Mouse (Mus musculus) midbrain, embryonic 13.5 days (tissue): ENCODE data around the gene Rabep1. TPM values are rescaled to one million over a fixed set of nuclear protein-coding genes. Genes with fewer than 3 reads are reported as not detected.

ENCODE experiments used
- ATAC-seq: fragments of 200-750 bp; cut with Nextera tagmentation; 2 replicates; pipeline ENCODE4 v1.8.0; 2017; ENCODE audit warnings: mild to moderate bottlenecking, moderate TSS enrichment, moderate library complexity
- H3K27ac ChIP-seq: fragments of 300-500 bp; sonication (generic); 2 replicates; pipeline ENCODE4 v1.5.1; 2015; ENCODE audit warnings: inconsistent platforms, mild to moderate bottlenecking, moderate library complexity
- H3K27me3 ChIP-seq: fragments of 300-500 bp; sonication (generic); 2 replicates; pipeline ENCODE4 v1.6.1; 2015; ENCODE audit warnings: mild to moderate bottlenecking, inconsistent platforms
- H3K36me3 ChIP-seq: fragments of 300-500 bp; sonication (generic); 2 replicates; pipeline ENCODE4 v1.6.1; 2015; ENCODE audit warnings: mild to moderate bottlenecking, inconsistent platforms
- H3K4me1 ChIP-seq: fragments of 300-500 bp; sonication (generic); replicated peaks from 2 replicates; pipeline ENCODE4 v1.6.1; 2015; ENCODE audit warnings: inconsistent platforms
- H3K4me2 ChIP-seq: fragments of 300-500 bp; sonication (generic); replicated peaks from 2 replicates; pipeline ENCODE4 v1.6.1; 2015; ENCODE audit warnings: moderate library complexity, mild to moderate bottlenecking, inconsistent platforms
- H3K4me3 ChIP-seq: fragments of 300-500 bp; sonication (generic); replicated peaks from 2 replicates; pipeline ENCODE4 v1.5.1; 2015; ENCODE audit warnings: mild to moderate bottlenecking, inconsistent platforms
- H3K9ac ChIP-seq: fragments of 300-500 bp; sonication (generic); replicated peaks from 2 replicates; pipeline ENCODE4 v1.6.1; 2015; ENCODE audit warnings: mild to moderate bottlenecking, inconsistent platforms
- H3K9me3 ChIP-seq: fragments of 300-500 bp; sonication (generic); 2 replicates; pipeline ENCODE4 v1.6.1; 2016; ENCODE audit warnings: mild to moderate bottlenecking, inconsistent platforms
- WGBS: fragments of 180-500 bp; shearing (Covaris S2); methylation state at CpG from one replicate; pipeline ENCODE4 v1.1.7; 2015; 5-methylcytosine and 5-hydroxymethylcytosine counted together
- polyA plus RNA-seq: library from polyadenylated mRNA; unstranded; fragments of >200 nt; fragmentation: Nextera tagmentation; extraction: Ambion mirVana; gene quantifications from 2 replicates; pipeline ENCODE4 v1.2.1, GENCODE M21; 2015

Rabep1 gene
- polyA plus RNA-seq, 1 experiment from 2014 or later: 77.2 TPM

DNA sequence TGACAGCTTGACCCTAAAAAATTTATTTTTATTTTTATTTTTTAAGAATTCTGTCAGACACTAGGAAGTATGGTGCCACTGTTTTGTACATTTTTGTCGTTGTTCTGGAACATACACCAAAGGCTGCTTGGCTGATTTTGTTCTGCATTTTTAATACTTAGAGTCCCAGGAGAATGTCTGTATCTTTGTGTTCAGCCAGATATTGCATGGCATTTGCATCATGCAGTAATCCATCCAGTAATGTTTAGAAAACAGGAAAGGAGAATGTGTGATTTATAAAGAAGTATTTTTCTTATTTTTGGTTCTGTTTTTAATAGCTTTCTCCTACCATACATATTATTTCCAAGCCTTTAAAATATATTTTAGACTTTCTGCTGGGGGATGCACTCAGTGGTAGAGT, 67.3 kb downstream of the Rabep1 start:
- Histone ChIP-seq H3K4me2 (no peak overlapping the region), H3K27ac (no peak overlapping the region), H3K27me3 (no peaks in the 10 kb centered on the region), H3K4me3 (no peak overlapping the region), H3K4me1 (no peaks in the 10 kb centered on the region), H3K9ac (no peak overlapping the region), H3K36me3 (peaks cover 49% of the 10 kb centered on the region), H3K9me3 (no peaks in the 10 kb centered on the region)
- 91% methylated on average over 1 of the region's 1 CpGs for WGBS
- ATAC-seq: no peak

DNA sequence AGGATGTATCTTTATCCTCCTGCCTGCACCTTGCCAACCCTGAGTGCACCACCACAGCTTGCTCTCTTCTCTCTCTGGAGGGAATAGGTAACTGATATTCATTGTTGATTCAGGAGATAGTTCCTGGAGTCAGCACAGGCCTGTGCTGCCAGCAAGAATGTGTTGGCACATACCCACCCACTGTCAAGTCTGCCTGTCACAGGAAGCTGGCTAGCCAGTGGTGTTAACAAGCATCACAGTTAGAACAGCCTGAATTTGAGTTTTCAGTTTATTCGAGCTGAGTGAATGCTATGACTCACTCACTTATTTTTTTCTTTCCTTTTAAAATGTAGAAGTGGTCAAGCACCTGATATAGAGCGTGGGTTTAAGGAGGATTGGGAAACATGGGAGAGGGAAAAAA, 73.3 kb downstream of the Rabep1 start:
- no peak for ATAC-seq
- H3K9ac ChIP-seq: no peak overlapping the region
- H3K9me3 ChIP-seq: no peaks in the 10 kb centered on the region
- no peak overlapping the region for H3K27ac ChIP-seq
- H3K4me1 ChIP-seq: no peaks in the 10 kb centered on the region
- peaks cover 52% of the 10 kb centered on the region for H3K36me3 ChIP-seq
- no peak overlapping the region for H3K4me2 ChIP-seq
- H3K4me3 ChIP-seq: no peak overlapping the region
- H3K27me3 ChIP-seq: no peaks in the 10 kb centered on the region
- 96% methylated on average over 2 of the region's 2 CpGs for WGBS

DNA sequence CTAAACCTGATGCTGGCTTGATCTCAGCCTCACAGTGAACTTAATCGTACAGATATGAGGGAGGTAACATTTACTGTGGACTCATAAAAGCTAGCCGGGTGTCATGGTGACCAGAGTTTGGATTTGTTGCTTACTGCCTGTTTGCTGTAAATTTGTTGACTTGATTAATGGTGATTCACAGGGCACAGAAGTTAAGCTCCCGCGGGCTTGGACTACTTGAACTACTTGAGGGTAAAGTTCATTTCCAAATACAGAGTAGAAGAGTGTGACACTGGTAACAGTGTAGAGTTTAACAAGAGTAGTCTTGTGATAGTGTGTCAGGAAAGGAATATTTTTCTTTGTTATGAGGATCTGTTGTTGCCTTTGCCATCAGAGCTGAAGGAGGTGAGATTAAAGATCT, 74.9 kb downstream of the Rabep1 start:
- Histone ChIP-seq H3K4me3 (no peak overlapping the region), H3K9ac (no peak overlapping the region), H3K4me2 (no peak overlapping the region), H3K4me1 (no peaks in the 10 kb centered on the region), H3K36me3 (peaks cover 62% of the 10 kb centered on the region), H3K9me3 (no peaks in the 10 kb centered on the region), H3K27me3 (no peaks in the 10 kb centered on the region), H3K27ac (no peak overlapping the region)
- 99% methylated on average over 4 of the region's 4 CpGs for WGBS
- no peak for ATAC-seq

DNA sequence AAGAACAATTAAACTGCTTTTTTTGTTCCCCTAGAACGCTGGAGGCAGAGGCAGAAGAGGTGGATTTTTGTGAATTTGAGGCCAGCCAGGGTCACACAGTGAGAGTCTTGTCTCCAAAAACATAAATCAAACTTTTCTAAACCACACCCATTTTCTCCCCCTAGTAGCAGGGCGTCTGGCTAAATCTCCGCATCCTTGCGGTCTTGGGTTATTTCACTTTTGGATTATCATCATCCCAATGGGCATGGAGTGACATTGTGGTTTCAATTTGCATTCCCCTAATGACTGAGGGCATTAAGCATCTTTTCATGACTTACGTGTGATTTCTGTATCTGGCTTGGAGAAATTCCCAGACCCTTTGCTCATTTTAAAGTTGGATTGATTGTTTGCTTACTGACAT, 86.9 kb downstream of the Rabep1 start:
- H3K27ac ChIP-seq: no peak overlapping the region
- H3K4me2 ChIP-seq: no peak overlapping the region
- no peaks in the 10 kb centered on the region for H3K4me1 ChIP-seq
- no peak overlapping the region for H3K9ac ChIP-seq
- H3K9me3 ChIP-seq: no peaks in the 10 kb centered on the region
- H3K36me3 ChIP-seq: peaks cover 65% of the 10 kb centered on the region
- ATAC-seq: no peak
- H3K27me3 ChIP-seq: no peaks in the 10 kb centered on the region
- H3K4me3 ChIP-seq: no peak overlapping the region
- 92% methylated on average over 5 of the region's 5 CpGs for WGBS

DNA sequence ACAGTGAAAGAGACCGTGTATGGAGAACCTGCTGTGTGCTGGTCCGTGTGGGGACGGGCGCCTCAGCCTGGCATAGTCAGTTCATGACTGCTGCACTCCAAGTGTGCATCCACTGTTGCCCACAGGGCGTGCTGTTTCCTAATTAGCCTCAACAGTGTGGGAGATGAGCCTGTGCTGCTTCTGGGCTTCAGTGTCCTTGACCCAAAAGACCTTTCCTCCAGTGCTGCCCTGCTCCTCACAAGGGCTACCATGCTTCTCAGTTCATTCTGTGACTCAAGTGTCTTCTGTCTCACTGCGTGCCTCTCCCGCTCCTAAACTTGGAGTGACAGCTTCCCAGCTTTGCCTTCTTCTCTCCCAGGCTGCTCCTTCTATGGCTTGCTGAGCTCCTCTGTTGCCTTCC, 90.7 kb downstream of the Rabep1 start:
- WGBS: 90% methylated on average over 7 of the region's 7 CpGs
- H3K4me3 ChIP-seq: no peak overlapping the region
- peaks cover 78% of the 10 kb centered on the region for H3K36me3 ChIP-seq
- no peak overlapping the region for H3K4me2 ChIP-seq
- no peak overlapping the region for H3K27ac ChIP-seq
- no peaks in the 10 kb centered on the region for H3K27me3 ChIP-seq
- no peaks in the 10 kb centered on the region for H3K9me3 ChIP-seq
- no peak overlapping the region for H3K9ac ChIP-seq
- no peaks in the 10 kb centered on the region for H3K4me1 ChIP-seq
- no peak for ATAC-seq

DNA sequence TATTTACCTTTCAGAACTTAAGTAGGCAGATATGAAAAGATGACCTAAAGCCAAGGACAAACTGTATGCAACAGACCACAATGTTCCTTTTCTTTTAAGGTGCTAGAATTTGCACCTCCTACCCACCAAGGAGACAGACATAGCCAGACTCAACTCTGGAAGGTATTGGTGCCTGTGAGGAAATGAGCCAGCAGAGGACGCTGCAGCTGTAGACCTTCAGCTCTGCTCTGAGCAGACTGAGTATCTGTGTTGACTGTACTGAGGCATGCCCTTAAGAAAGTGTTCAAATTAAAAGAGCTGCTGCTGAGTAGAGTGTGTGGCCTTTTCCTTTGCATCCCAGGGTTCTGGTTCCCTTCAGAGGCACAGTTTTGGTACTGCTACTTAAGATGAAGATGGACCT, 98.0 kb downstream of the Rabep1 start:
- Histone ChIP-seq H3K36me3 (peaks cover 93% of the 10 kb centered on the region), H3K4me2 (no peak overlapping the region), H3K27ac (no peak overlapping the region), H3K27me3 (no peaks in the 10 kb centered on the region), H3K9ac (no peak overlapping the region), H3K4me1 (no peaks in the 10 kb centered on the region), H3K4me3 (no peak overlapping the region), H3K9me3 (no peaks in the 10 kb centered on the region)
- WGBS: 79% methylated on average over 1 of the region's 1 CpGs
- ATAC-seq: no peak

DNA sequence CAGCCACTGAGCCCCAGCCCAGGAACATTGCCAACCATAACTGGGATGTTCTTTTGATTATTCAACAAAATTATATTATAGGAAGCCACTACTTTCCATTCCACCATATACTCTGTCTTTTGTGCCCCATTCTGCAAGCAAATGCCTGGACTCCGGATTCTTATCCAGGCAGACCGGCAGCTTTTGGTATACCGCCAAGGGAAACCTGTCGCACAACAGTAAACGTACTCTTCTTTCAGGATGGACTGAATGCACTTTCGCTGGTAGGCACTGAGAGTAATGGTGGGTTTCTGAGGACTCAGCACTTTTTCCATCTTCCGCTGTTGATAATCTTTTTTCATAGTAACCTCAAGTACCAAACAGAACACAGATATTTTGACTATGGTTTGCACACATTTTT, 99.1 kb downstream of the Rabep1 start:
- H3K4me2 ChIP-seq: no peak overlapping the region
- 93% methylated on average over 7 of the region's 7 CpGs for WGBS
- no peak overlapping the region for H3K27ac ChIP-seq
- no peaks in the 10 kb centered on the region for H3K4me1 ChIP-seq
- no peaks in the 10 kb centered on the region for H3K27me3 ChIP-seq
- H3K4me3 ChIP-seq: no peak overlapping the region
- peaks cover 92% of the 10 kb centered on the region for H3K36me3 ChIP-seq
- H3K9me3 ChIP-seq: no peaks in the 10 kb centered on the region
- ATAC-seq: no peak
- no peak overlapping the region for H3K9ac ChIP-seq

DNA sequence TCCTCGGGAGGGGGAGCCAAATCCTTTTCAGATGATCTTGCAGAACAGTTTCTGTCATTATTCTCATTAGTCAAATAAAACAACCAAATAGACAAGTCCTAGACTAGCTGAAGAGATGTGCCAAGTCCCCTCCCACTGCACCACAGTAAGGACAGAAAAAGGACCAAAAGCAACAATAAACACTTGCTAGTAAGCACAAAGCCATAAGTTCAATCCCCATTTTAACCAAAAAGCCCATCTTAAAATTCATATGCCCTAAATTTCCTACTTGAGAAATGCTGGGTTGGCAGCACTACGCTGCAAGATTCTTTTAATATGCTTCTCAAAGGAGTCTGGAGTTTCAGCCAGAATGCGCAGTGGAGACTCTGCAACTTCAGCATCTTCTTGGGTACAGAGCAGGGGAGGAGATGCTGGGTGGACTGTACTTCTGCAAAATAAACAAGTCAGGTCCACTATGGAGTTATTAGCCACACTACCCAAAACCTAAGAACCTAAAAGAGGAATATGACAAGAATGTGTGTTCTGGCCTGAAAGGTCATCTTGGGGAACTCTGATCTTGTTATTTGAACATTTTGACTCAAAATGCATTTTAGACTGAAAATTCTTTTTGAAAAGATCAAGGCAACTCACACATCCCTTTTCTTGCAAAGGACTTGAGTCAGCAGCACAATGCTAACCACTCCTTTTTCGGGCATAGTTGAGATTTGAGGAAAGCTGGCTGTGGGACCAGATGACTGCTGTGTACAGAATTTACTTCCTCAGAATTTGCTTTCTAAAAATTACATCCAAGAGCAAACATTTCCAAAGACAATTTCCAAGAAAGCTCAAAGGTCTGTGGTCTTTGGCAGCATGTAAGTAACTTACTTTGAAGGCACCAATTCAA, 100.6 kb downstream of the Rabep1 start:
- no peak for ATAC-seq
- Histone ChIP-seq H3K4me3 (no peak overlapping the region), H3K4me2 (no peak overlapping the region), H3K36me3 (peaks cover 92% of the 10 kb centered on the region), H3K9me3 (no peaks in the 10 kb centered on the region), H3K27me3 (no peaks in the 10 kb centered on the region), H3K9ac (no peak overlapping the region), H3K4me1 (no peaks in the 10 kb centered on the region), H3K27ac (no peak overlapping the region)
- 93% methylated on average over 4 of the region's 4 CpGs for WGBS

DNA sequence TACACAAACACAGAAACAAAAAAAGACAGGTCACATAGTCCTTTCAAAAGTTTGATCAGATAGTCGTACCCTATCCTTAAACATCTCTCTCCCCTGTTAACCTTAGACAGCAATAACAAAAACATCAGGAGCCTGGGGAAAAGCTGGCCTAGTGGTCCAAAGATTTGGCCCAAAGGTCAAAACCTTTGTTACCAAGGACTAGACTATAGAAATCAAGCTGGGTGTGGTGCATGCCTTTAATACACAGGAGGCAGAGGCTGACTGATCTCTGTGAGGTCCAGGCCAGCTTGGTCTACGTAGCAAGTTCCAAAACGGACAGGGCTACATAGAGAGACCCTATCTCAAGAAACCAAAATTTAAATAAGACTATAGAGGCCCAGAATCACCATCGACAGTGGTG, 110.1 kb downstream of the Rabep1 start:
- no peak for ATAC-seq
- no peak overlapping the region for H3K4me3 ChIP-seq
- peaks cover 93% of the 10 kb centered on the region for H3K36me3 ChIP-seq
- H3K27ac ChIP-seq: no peak overlapping the region
- H3K9ac ChIP-seq: no peak overlapping the region
- H3K4me2 ChIP-seq: no peak overlapping the region
- 92% methylated on average over 4 of the region's 4 CpGs for WGBS
- H3K9me3 ChIP-seq: no peaks in the 10 kb centered on the region
- no peaks in the 10 kb centered on the region for H3K27me3 ChIP-seq
- no peaks in the 10 kb centered on the region for H3K4me1 ChIP-seq

DNA sequence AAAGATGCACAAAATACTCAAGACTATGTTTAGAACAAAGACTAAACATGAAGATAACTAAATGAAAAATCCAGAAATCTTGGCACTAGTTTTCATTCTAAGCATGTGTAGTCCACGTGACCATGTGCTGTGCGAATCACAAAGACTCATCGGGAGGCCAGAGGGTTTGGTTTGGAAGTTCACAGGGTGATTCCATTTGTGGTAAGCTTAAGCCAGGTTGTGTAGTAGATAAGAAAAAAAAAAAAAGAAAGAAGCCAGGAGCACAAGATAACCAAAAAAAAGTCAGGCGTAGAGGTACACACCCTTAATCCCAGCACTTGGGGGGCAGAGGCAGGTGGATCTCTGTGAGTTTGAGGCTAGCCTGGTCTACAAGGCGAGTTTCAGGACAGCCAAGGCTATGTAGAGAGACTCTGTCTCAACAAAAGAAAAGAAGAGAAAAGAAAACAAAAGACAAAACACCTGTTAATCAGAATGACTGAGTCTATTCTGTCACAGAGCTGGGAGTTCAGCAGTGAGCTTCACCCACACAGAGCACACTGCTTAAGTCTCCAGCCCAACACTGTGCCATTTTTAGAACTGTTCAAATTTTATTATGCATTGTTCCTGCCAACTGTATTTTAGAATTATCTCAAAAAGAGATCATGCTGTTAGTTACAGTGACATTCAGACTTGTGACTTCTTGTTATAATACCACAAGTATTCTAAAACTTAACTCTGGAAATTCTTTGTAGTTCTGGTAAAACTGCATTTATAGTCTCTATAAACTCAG, 116.4 kb downstream of the Rabep1 start:
- Histone ChIP-seq H3K27ac (no peak overlapping the region), H3K4me3 (no peak overlapping the region), H3K9me3 (no peaks in the 10 kb centered on the region), H3K27me3 (no peaks in the 10 kb centered on the region), H3K4me2 (no peak overlapping the region), H3K36me3 (peaks cover 91% of the 10 kb centered on the region), H3K4me1 (no peaks in the 10 kb centered on the region), H3K9ac (no peak overlapping the region)
- ATAC-seq: no peak
- WGBS: 89% methylated on average over 5 of the region's 5 CpGs

DNA sequence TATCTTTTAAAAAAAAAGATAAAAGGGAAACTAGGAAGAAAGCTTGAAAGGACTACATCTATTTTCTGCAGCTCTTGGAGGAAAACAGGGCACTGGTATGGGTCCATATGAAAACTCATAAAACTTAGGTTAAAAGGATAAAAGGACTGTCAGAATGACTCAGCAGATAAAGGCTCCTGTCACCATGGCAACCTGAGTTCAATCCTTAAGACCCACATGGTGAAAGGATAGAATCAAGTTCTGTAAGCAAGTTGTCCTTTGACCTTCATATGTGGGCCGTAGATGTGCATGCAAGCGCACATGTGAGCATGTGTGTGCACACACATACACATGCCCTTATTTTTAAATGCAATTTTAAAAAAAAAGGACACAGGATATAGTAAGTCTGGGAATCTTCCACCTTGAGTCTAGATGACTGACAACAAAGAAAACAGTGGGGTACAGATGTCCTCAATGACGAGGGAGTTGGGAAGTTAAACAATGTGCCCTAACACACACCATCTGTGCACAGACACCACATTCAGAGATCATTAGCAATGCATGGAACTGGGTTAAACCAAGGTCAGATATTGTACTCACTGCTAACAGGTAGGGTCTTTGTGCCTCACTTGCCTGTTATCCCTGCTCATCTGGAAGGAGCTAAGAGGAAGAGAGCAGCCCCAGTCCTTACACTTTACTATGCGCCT, 119.8 kb downstream of the Rabep1 start:
- Histone ChIP-seq H3K9ac (no peak overlapping the region), H3K4me2 (no peak overlapping the region), H3K27me3 (no peaks in the 10 kb centered on the region), H3K4me1 (peaks cover 18% of the 10 kb centered on the region), H3K4me3 (no peak overlapping the region), H3K9me3 (no peaks in the 10 kb centered on the region), H3K27ac (no peak overlapping the region), H3K36me3 (peaks cover 67% of the 10 kb centered on the region)
- no peak for ATAC-seq
- 81% methylated on average over 4 of the region's 4 CpGs for WGBS

DNA sequence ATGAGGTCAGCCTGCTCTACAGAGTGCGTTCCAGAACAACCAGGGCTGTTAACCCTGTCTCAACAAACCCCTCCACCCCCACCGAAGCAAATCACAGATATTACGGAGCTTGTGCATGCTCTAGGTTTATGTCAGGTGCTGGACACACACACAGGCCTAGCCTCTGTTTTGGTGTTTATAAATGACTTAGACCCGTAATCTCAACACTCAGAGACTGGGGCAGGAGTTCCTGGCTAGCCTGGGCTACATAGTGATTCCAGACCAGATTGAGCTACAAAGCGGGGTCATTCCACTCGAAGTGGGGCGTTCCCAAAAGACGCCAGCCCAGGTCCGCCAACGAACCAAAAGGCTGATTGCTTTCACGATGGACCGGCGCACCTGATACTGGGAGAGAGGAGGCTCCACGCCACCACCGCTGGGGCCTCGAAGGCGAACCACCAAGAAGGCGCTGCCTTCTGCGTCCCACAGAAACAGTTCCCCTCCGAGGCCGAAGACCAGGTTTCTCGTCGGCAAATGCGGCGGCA, 124.8 kb downstream of the Rabep1 start:
- H3K36me3 ChIP-seq: peaks cover 37% of the 10 kb centered on the region
- peak overlapping the region; percentile 92 for H3K9ac ChIP-seq
- H3K4me3 ChIP-seq: peak overlapping the region; percentile 83
- ATAC-seq: peak; percentile 49
- peaks cover 25% of the 10 kb centered on the region for H3K4me1 ChIP-seq
- WGBS: under 1% methylated on average over 25 of the region's 25 CpGs
- peak overlapping the region; percentile 91 for H3K27ac ChIP-seq
- no peaks in the 10 kb centered on the region for H3K9me3 ChIP-seq
- H3K27me3 ChIP-seq: no peaks in the 10 kb centered on the region
- H3K4me2 ChIP-seq: peak overlapping the region; percentile 85
